25 mouse cellular contexts compared by ENCODE assay signal in genomic region chr4:8417821-8418220, GRCm38 (mm10).
A peak's percentile ranks its signal among the peaks of the same experiment; 100 is the strongest.
DNase-seq lines count a peak whose midpoint lies in the region; ATAC-seq lines count a peak whose summit lies in the region.
"Had no signal": no experiment of that assay in that cellular context is flagged by ENCODE, and none has a peak within 500 bp of the region (broad histone marks: within the 10 kb centered on the region; RNA-seq: fewer than 3 reads in every experiment).

No protein-coding gene starts in this region.

- peak; percentile 72 for ATAC-seq in midbrain, embryonic 12.5 days (ENCODE audit: low FRiP score, low read depth)
- no peak for ATAC-seq in midbrain, embryonic 16.5 days
- peak; percentile 17; the same call in 1 of the 2 replicates for ATAC-seq in neural tube, embryonic 14.5 days (ENCODE audit: low read depth)
- ATAC-seq: intestine, embryonic 15.5 days had no signal

- peak overlapping the region; percentile 47; the same call in 1 of the 2 replicates for H3K27ac ChIP-seq in heart, embryonic 10.5 days
- H3K27ac ChIP-seq in midbrain, embryonic 12.5 days (replicated peaks), result no peak overlapping the region
- H3K27ac ChIP-seq in midbrain, embryonic 16.5 days (ENCODE audit: low read length), result no peak overlapping the region
- 0 out of 2 replicates have a peak overlapping the region, but pooled peaks have one; percentile 1 for H3K27ac ChIP-seq in embryonic facial prominence, embryonic 10.5 days (replicated peaks)
- no peak overlapping the region for H3K27ac ChIP-seq in neural tube, embryonic 14.5 days (ENCODE audit: low read depth, low read length)
- H3K27ac ChIP-seq: embryonic facial prominence, embryonic 15.5 days; forebrain, embryonic 12.5 days; intestine, embryonic 15.5 days; limb, embryonic 10.5 days had no signal

- intact Hi-C loops in heart, postnatal 10 days (cut with DNase I), result no loop called here
- intact Hi-C loops in left cerebral cortex, postnatal 14 days (cut with DNase I), result no loop called here

- H3K4me3 ChIP-seq in heart, embryonic 10.5 days, result no peak overlapping the region
- no peak overlapping the region for H3K4me3 ChIP-seq in midbrain, embryonic 12.5 days
- H3K4me3 ChIP-seq in midbrain, embryonic 16.5 days (ENCODE audit: low read depth, low read length), result no peak overlapping the region
- H3K4me3 ChIP-seq in embryonic facial prominence, embryonic 10.5 days, result no peak overlapping the region
- H3K4me3 ChIP-seq in neural tube, embryonic 14.5 days (ENCODE audit: low read depth, low read length), result no peak overlapping the region
- H3K4me3 ChIP-seq: embryonic facial prominence, embryonic 15.5 days; forebrain, embryonic 12.5 days; intestine, embryonic 15.5 days; limb, embryonic 10.5 days; megakaryocyte, embryonic 14.5 days; myocyte had no signal

- H3K9me3 ChIP-seq in heart, embryonic 10.5 days, result no peaks in the 10 kb centered on the region
- H3K9me3 ChIP-seq in midbrain, embryonic 12.5 days, result no peaks in the 10 kb centered on the region
- H3K9me3 ChIP-seq in midbrain, embryonic 16.5 days (replicated peaks; ENCODE audit: control insufficient read depth, low read length, poor library complexity, severe bottlenecking), result no peaks in the 10 kb centered on the region
- no peaks in the 10 kb centered on the region for H3K9me3 ChIP-seq in embryonic facial prominence, embryonic 10.5 days
- no peaks in the 10 kb centered on the region for H3K9me3 ChIP-seq in neural tube, embryonic 14.5 days (ENCODE audit: control insufficient read depth, low read length)
- H3K9me3 ChIP-seq: embryonic facial prominence, embryonic 15.5 days; forebrain, embryonic 12.5 days; intestine, embryonic 15.5 days; limb, embryonic 10.5 days; megakaryocyte, embryonic 14.5 days had no signal

- no peak for DNase-seq in heart, embryonic 10.5 days (ENCODE audit: low spot score)
- DNase-seq in heart, postnatal 10 days, result no peak
- DNase-seq in embryonic facial prominence, embryonic 10.5 days (ENCODE audit: low spot score), result peak; percentile 42
- DNase-seq in urinary bladder, postnatal 36 days (ENCODE audit: low spot score in 2 of 2), result no peak
- DNase-seq in left cerebral cortex, postnatal 14 days (ENCODE audit: low spot score in 2 of 2), result no peak
- DNase-seq: adrenal gland, postnatal 36 days; B cell, adult 2 months; cerebellum, adult 18-20 months; gastrocnemius, postnatal 14 days; heart, adult 18-20 months; heart, postnatal 4 days; kidney, adult 9 months; kidney, postnatal 25 days; lung, adult 2 months; spleen, adult 18-20 months had no signal

- WGBS in heart, embryonic 10.5 days, result 28% methylated on average over 5 of the region's 5 CpGs
- 25% methylated on average over 5 of the region's 5 CpGs for WGBS in midbrain, embryonic 12.5 days
- WGBS in midbrain, embryonic 16.5 days, result 37% methylated on average over 5 of the region's 5 CpGs
- WGBS in embryonic facial prominence, embryonic 10.5 days, result 41% methylated on average over 5 of the region's 5 CpGs
- 39% methylated on average over 5 of the region's 5 CpGs for WGBS in neural tube, embryonic 14.5 days

- peaks cover 9% of the 10 kb centered on the region for H3K4me1 ChIP-seq in heart, embryonic 10.5 days
- peaks cover 8% of the 10 kb centered on the region for H3K4me1 ChIP-seq in midbrain, embryonic 12.5 days
- H3K4me1 ChIP-seq in midbrain, embryonic 16.5 days (ENCODE audit: control insufficient read depth, insufficient read depth, low read length), result no peaks in the 10 kb centered on the region
- H3K4me1 ChIP-seq in embryonic facial prominence, embryonic 10.5 days, result peaks cover 15% of the 10 kb centered on the region
- no peaks in the 10 kb centered on the region for H3K4me1 ChIP-seq in neural tube, embryonic 14.5 days (ENCODE audit: control insufficient read depth, insufficient read depth, low read length)
- H3K4me1 ChIP-seq: embryonic facial prominence, embryonic 15.5 days; intestine, embryonic 15.5 days had no signal

- H3K36me3 ChIP-seq in heart, embryonic 10.5 days, result no peaks in the 10 kb centered on the region
- no peaks in the 10 kb centered on the region for H3K36me3 ChIP-seq in midbrain, embryonic 12.5 days
- no peaks in the 10 kb centered on the region for H3K36me3 ChIP-seq in midbrain, embryonic 16.5 days (ENCODE audit: control insufficient read depth, insufficient read depth, low read length)
- H3K36me3 ChIP-seq in embryonic facial prominence, embryonic 10.5 days (replicated peaks), result no peaks in the 10 kb centered on the region
- H3K36me3 ChIP-seq in neural tube, embryonic 14.5 days (ENCODE audit: control insufficient read depth, insufficient read depth, low read length), result no peaks in the 10 kb centered on the region
- H3K36me3 ChIP-seq: embryonic facial prominence, embryonic 15.5 days; forebrain, embryonic 12.5 days; intestine, embryonic 15.5 days; limb, embryonic 10.5 days had no signal

- H3K9ac ChIP-seq in midbrain, embryonic 12.5 days (replicated peaks), result no peak overlapping the region
- no peak overlapping the region for H3K9ac ChIP-seq in midbrain, embryonic 16.5 days (ENCODE audit: low read depth, low read length)
- H3K9ac ChIP-seq in neural tube, embryonic 14.5 days (replicated peaks; ENCODE audit: low read depth, low read length), result no peak overlapping the region
- H3K9ac ChIP-seq: embryonic facial prominence, embryonic 15.5 days; forebrain, embryonic 12.5 days; intestine, embryonic 15.5 days had no signal

- H3K4me2 ChIP-seq in midbrain, embryonic 12.5 days (replicated peaks), result no peak overlapping the region
- no peak overlapping the region for H3K4me2 ChIP-seq in midbrain, embryonic 16.5 days (ENCODE audit: low read length)
- no peak overlapping the region for H3K4me2 ChIP-seq in neural tube, embryonic 14.5 days (ENCODE audit: low read depth, low read length)
- H3K4me2 ChIP-seq: embryonic facial prominence, embryonic 15.5 days; forebrain, embryonic 12.5 days; intestine, embryonic 15.5 days; liver, embryonic 11.5 days had no signal

- H3K27me3 ChIP-seq in heart, embryonic 10.5 days (ENCODE audit: insufficient read depth, poor library complexity, severe bottlenecking), result no peaks in the 10 kb centered on the region
- H3K27me3 ChIP-seq in midbrain, embryonic 12.5 days, result no peaks in the 10 kb centered on the region
- H3K27me3 ChIP-seq in midbrain, embryonic 16.5 days (ENCODE audit: control insufficient read depth, insufficient read depth, low read depth, low read length), result no peaks in the 10 kb centered on the region
- no peaks in the 10 kb centered on the region for H3K27me3 ChIP-seq in embryonic facial prominence, embryonic 10.5 days (replicated peaks; ENCODE audit: low read depth, poor library complexity, severe bottlenecking)
- no peaks in the 10 kb centered on the region for H3K27me3 ChIP-seq in neural tube, embryonic 14.5 days (ENCODE audit: control insufficient read depth, insufficient read depth, low read length)
- H3K27me3 ChIP-seq: embryonic facial prominence, embryonic 15.5 days; forebrain, embryonic 12.5 days; intestine, embryonic 15.5 days had no signal

Comparison
In these comparisons a context has a peak if more than half of its experiments do, and no peak if none do; other contexts are left out.
1. H3K27ac ChIP-seq: peak in heart, embryonic 10.5 days (single experiment) and embryonic facial prominence, embryonic 10.5 days (single experiment); none in midbrain, embryonic 12.5 days (single experiment), midbrain, embryonic 16.5 days (single experiment) and neural tube, embryonic 14.5 days (single experiment).